Mouse (Mus musculus): ENCODE results near the gene Fabp6. TPM values are rescaled to one million over a fixed set of nuclear protein-coding genes. Genes with fewer than 3 reads are reported as not detected.

Fabp6 gene
- polyA plus RNA-seq, 1 experiment from 2014 or later: not detected

- Histone ChIP-seq H3K4me2 (no peak overlapping the region), H3K9me3 (replicated peaks) (no peaks in the 10 kb centered on the region), H3K4me1 (replicated peaks) (no peaks in the 10 kb centered on the region), H3K27ac (ENCODE audit: poor library complexity, severe bottlenecking) (no peak overlapping the region), H3K4me3 (no peak overlapping the region), H3K36me3 (peaks cover 34% of the 10 kb centered on the region), H3K9ac (no peak overlapping the region), H3K27me3 (replicated peaks) (no peaks in the 10 kb centered on the region)
- WGBS: 73% methylated on average over 6 of the region's 6 CpGs
- ATAC-seq (ENCODE audit: insufficient number of reproducible peaks, low FRiP score): no peak
Measured at GRCm38 (mm10) chr11:43589530-43590072, 11.7 kb downstream of the Fabp6 start.

- H3K4me1 ChIP-seq (replicated peaks): no peaks in the 10 kb centered on the region
- H3K27ac ChIP-seq (ENCODE audit: poor library complexity, severe bottlenecking): no peak within 1 kb of the TSS; the same call in 1 of the 2 replicates
- WGBS: 60% methylated on average over 7 of the region's 7 CpGs
- H3K9ac ChIP-seq: no peak within 1 kb of the TSS
- H3K27me3 ChIP-seq (replicated peaks): no peaks in the 10 kb centered on the region
- H3K36me3 ChIP-seq: peaks cover 56% of the 10 kb centered on the region
- no peak within 1 kb of the TSS for H3K4me3 ChIP-seq
- ATAC-seq (ENCODE audit: insufficient number of reproducible peaks, low FRiP score): 0 out of 2 replicates have a peak, but pooled peaks have one; percentile 22
- no peaks in the 10 kb centered on the region for H3K9me3 ChIP-seq (replicated peaks)
- H3K4me2 ChIP-seq: no peak within 1 kb of the TSS
Measured at GRCm38 (mm10) chr11:43586324-43587090, 14.8 kb downstream of the Fabp6 start, which contains the start of gene 4933415A04Rik. Gene 4933415A04Rik (plus strand): TSS chr11:43587040.

- no peaks in the 10 kb centered on the region for H3K4me1 ChIP-seq (replicated peaks)
- no peak for ATAC-seq (ENCODE audit: insufficient number of reproducible peaks, low FRiP score)
- peaks cover 65% of the 10 kb centered on the region for H3K36me3 ChIP-seq
- WGBS: 88% methylated on average over 22 of the region's 22 CpGs
- no peak overlapping the region for H3K4me3 ChIP-seq
- no peaks in the 10 kb centered on the region for H3K9me3 ChIP-seq (replicated peaks)
- no peak overlapping the region for H3K4me2 ChIP-seq
- H3K27ac ChIP-seq (ENCODE audit: poor library complexity, severe bottlenecking): no peak overlapping the region; the same call in 1 of the 2 replicates
- H3K9ac ChIP-seq: no peak overlapping the region
- H3K27me3 ChIP-seq (replicated peaks): no peaks in the 10 kb centered on the region
Measured at GRCm38 (mm10) chr11:43585211-43586005, 15.9 kb downstream of the Fabp6 start.

- H3K27ac ChIP-seq (ENCODE audit: poor library complexity, severe bottlenecking): no peak overlapping the region
- WGBS: 58% methylated on average over 11 of the region's 11 CpGs
- no peak overlapping the region for H3K4me3 ChIP-seq
- peaks cover 22% of the 10 kb centered on the region for H3K4me1 ChIP-seq (replicated peaks)
- H3K36me3 ChIP-seq: peaks cover 50% of the 10 kb centered on the region
- ATAC-seq (ENCODE audit: insufficient number of reproducible peaks, low FRiP score): peak; percentile 51; the same call in 1 of the 2 replicates
- no peak overlapping the region for H3K9ac ChIP-seq
- no peak overlapping the region for H3K4me2 ChIP-seq
- no peaks in the 10 kb centered on the region for H3K27me3 ChIP-seq (replicated peaks)
- H3K9me3 ChIP-seq (replicated peaks): no peaks in the 10 kb centered on the region
Measured at GRCm38 (mm10) chr11:43577713-43578478, 23.4 kb downstream of the Fabp6 start.

GRCm38 (mm10) chr11:43575376-43576151 lies 25.8 kb downstream of the Fabp6 start:
- Histone ChIP-seq H3K9me3 (replicated peaks) (no peaks in the 10 kb centered on the region), H3K4me2 (peak overlapping the region; percentile 43), H3K27me3 (replicated peaks) (no peaks in the 10 kb centered on the region), H3K27ac (ENCODE audit: poor library complexity, severe bottlenecking) (peak overlapping the region; percentile 59), H3K4me3 (no peak overlapping the region), H3K9ac (peak overlapping the region; percentile 49), H3K36me3 (peaks cover 37% of the 10 kb centered on the region), H3K4me1 (replicated peaks) (peaks cover 44% of the 10 kb centered on the region)
- WGBS: 13% methylated on average over 9 of the region's 9 CpGs
- peak; percentile 49; the same call in 1 of the 2 replicates for ATAC-seq (ENCODE audit: insufficient number of reproducible peaks, low FRiP score)

GRCm38 (mm10) chr11:43575061-43575375 lies 26.3 kb downstream of the Fabp6 start:
- peak overlapping the region; percentile 59 for H3K27ac ChIP-seq (ENCODE audit: poor library complexity, severe bottlenecking)
- peaks cover 33% of the 10 kb centered on the region for H3K36me3 ChIP-seq
- peak overlapping the region; percentile 43 for H3K4me2 ChIP-seq
- no peaks in the 10 kb centered on the region for H3K27me3 ChIP-seq (replicated peaks)
- H3K4me1 ChIP-seq (replicated peaks): peaks cover 50% of the 10 kb centered on the region
- WGBS: 14% methylated on average over 3 of the region's 3 CpGs
- peak overlapping the region; percentile 49 for H3K9ac ChIP-seq
- no peak overlapping the region for H3K4me3 ChIP-seq
- H3K9me3 ChIP-seq (replicated peaks): no peaks in the 10 kb centered on the region
- peak; percentile 4; the same call in 1 of the 2 replicates for ATAC-seq (ENCODE audit: insufficient number of reproducible peaks, low FRiP score)

GRCm38 (mm10) chr11:43569595-43569994 lies 31.7 kb downstream of the Fabp6 start:
- Histone ChIP-seq H3K27me3 (replicated peaks) (no peaks in the 10 kb centered on the region), H3K4me2 (0 out of 2 replicates have a peak overlapping the region, but pooled peaks have one; percentile 13), H3K9me3 (replicated peaks) (no peaks in the 10 kb centered on the region), H3K36me3 (peaks cover 14% of the 10 kb centered on the region), H3K27ac (ENCODE audit: poor library complexity, severe bottlenecking) (peak overlapping the region; percentile 84), H3K4me1 (replicated peaks) (peaks cover 77% of the 10 kb centered on the region), H3K9ac (0 out of 2 replicates have a peak overlapping the region, but pooled peaks have one; percentile 26), H3K4me3 (no peak overlapping the region)
- peak; percentile 83 for ATAC-seq (ENCODE audit: insufficient number of reproducible peaks, low FRiP score)
- 40% methylated on average over 11 of the region's 11 CpGs for WGBS

- 56% methylated on average over 5 of the region's 5 CpGs for WGBS
- Histone ChIP-seq H3K9ac (no peak overlapping the region), H3K4me2 (0 out of 2 replicates have a peak overlapping the region, but pooled peaks have one; percentile 13), H3K36me3 (peaks cover 13% of the 10 kb centered on the region), H3K27ac (ENCODE audit: poor library complexity, severe bottlenecking) (peak overlapping the region; percentile 84), H3K27me3 (replicated peaks) (no peaks in the 10 kb centered on the region), H3K9me3 (replicated peaks) (no peaks in the 10 kb centered on the region), H3K4me3 (no peak overlapping the region), H3K4me1 (replicated peaks) (peaks cover 81% of the 10 kb centered on the region)
- peak; percentile 40; the same call in 1 of the 2 replicates for ATAC-seq (ENCODE audit: insufficient number of reproducible peaks, low FRiP score)
Measured at GRCm38 (mm10) chr11:43569188-43569587, 32.2 kb downstream of the Fabp6 start.

- Histone ChIP-seq H3K27me3 (replicated peaks) (no peaks in the 10 kb centered on the region), H3K27ac (ENCODE audit: poor library complexity, severe bottlenecking) (peak overlapping the region; percentile 50), H3K4me2 (no peak overlapping the region), H3K4me1 (replicated peaks) (peaks cover 90% of the 10 kb centered on the region), H3K9me3 (replicated peaks) (no peaks in the 10 kb centered on the region), H3K36me3 (peaks cover 5% of the 10 kb centered on the region), H3K4me3 (no peak overlapping the region), H3K9ac (no peak overlapping the region)
- no peak for ATAC-seq (ENCODE audit: insufficient number of reproducible peaks, low FRiP score)
- WGBS: 53% methylated on average over 5 of the region's 5 CpGs
Measured at GRCm38 (mm10) chr11:43568263-43568662, 33.1 kb downstream of the Fabp6 start.

GRCm38 (mm10) chr11:43566696-43567095 lies 34.6 kb downstream of the Fabp6 start:
- Histone ChIP-seq H3K27ac (ENCODE audit: poor library complexity, severe bottlenecking) (peak overlapping the region; percentile 87), H3K4me3 (no peak overlapping the region), H3K27me3 (replicated peaks) (no peaks in the 10 kb centered on the region), H3K4me1 (replicated peaks) (peaks cover 89% of the 10 kb centered on the region), H3K4me2 (no peak overlapping the region), H3K36me3 (peaks cover 6% of the 10 kb centered on the region; the same call in 1 of the 2 replicates), H3K9me3 (replicated peaks) (no peaks in the 10 kb centered on the region), H3K9ac (peak overlapping the region; percentile 38)
- no peak for ATAC-seq (ENCODE audit: insufficient number of reproducible peaks, low FRiP score)
- 29% methylated on average over 5 of the region's 5 CpGs for WGBS

All from heart, embryonic 12.5 days (tissue).